Mouse (Mus musculus) MEL (cell line): ENCODE data around the gene Il31. TPM values are rescaled to one million over a fixed set of nuclear protein-coding genes. Genes with fewer than 3 reads are reported as not detected.

Source experiments
- DNase-seq: peaks from one replicate; pipeline ENCODE4 v3.0.0; 2011; ENCODE audit warnings: low read depth, low spot score
- H3K27ac ChIP-seq: 2 replicates; pipeline ENCODE4 v1.5.1; 2012; ENCODE audit warnings: low read depth, mild to moderate bottlenecking, control low read depth, low read length, moderate library complexity; ENCODE audit not compliant: control insufficient read depth
- H3K27me3 ChIP-seq, 2 experiments: fragments of 150-350 bp in 1 of 2; sonication (generic) in 1 of 2; 2 replicates each; pipeline ENCODE4 v1.6.1; 2012; ENCODE audit warnings: low read length in 2 of 2, mild to moderate bottlenecking in 2 of 2, improper control_type of control experiment in 1 of 2, moderate library complexity in 1 of 2; ENCODE audit not compliant: insufficient read depth in 2 of 2, control insufficient read depth in 1 of 2
- H3K36me3 ChIP-seq, 2 experiments: 2 replicates each; pipeline ENCODE4 v1.6.1; 2012 to 2014; ENCODE audit warnings: low read length in 2 of 2, improper control_type of control experiment in 1 of 2, inconsistent platforms in 1 of 2, mild to moderate bottlenecking in 1 of 2; ENCODE audit not compliant: insufficient read depth in 2 of 2, control insufficient read depth in 1 of 2
- H3K4me1 ChIP-seq, 2 experiments: fragments of 150-350 bp in 1 of 2; sonication (generic) in 1 of 2; 2 replicates each; pipeline ENCODE4 v1.6.1; 2012; ENCODE audit warnings: low read length in 2 of 2, improper control_type of control experiment in 1 of 2, mild to moderate bottlenecking in 1 of 2; ENCODE audit not compliant: insufficient read depth in 2 of 2, control insufficient read depth in 1 of 2
- H3K4me3 ChIP-seq, 2 experiments: fragments of 150-350 bp in 1 of 2; sonication (generic) in 1 of 2; 2 replicates each; pipeline ENCODE4 v1.5.1; 2012; ENCODE audit warnings: low read depth in 2 of 2, low read length in 2 of 2, mild to moderate bottlenecking in 2 of 2, moderate library complexity in 2 of 2, control low read depth in 1 of 2, improper control_type of control experiment in 1 of 2; ENCODE audit not compliant: control insufficient read depth in 1 of 2, insufficient read depth in 1 of 2
- H3K79me2 ChIP-seq: 2 replicates; pipeline ENCODE4 v1.6.1; 2012; ENCODE audit warnings: mild to moderate bottlenecking, low read length, moderate library complexity; ENCODE audit not compliant: control insufficient read depth, poor library complexity, insufficient read depth
- H3K9ac ChIP-seq: 2 replicates; pipeline ENCODE4 v1.6.1; 2012; ENCODE audit warnings: low read depth, mild to moderate bottlenecking, control low read depth, low read length, moderate library complexity; ENCODE audit not compliant: control insufficient read depth, poor library complexity, severe bottlenecking
- H3K9me3 ChIP-seq: fragments of 150-350 bp; sonication (generic); replicated peaks from 2 replicates; pipeline ENCODE4 v1.6.1; 2012; ENCODE audit warnings: mild to moderate bottlenecking, low read length, improper control_type of control experiment, moderate library complexity; ENCODE audit not compliant: insufficient read depth
- BHLHE40 ChIP-seq: IDR thresholded peaks from 2 replicates; pipeline ENCODE4 v1.6.1; 2012; ENCODE audit warnings: low read depth, mild to moderate bottlenecking, inconsistent platforms, low read length, improper control_type of control experiment, borderline replicate concordance
- E2F4 ChIP-seq: IDR thresholded peaks from 2 replicates; pipeline ENCODE4 v1.6.1; 2011; ENCODE audit warnings: low read depth, low read length, improper control_type of control experiment, borderline replicate concordance
- GATA1 ChIP-seq: IDR thresholded peaks from 2 replicates; pipeline ENCODE4 v1.6.1; 2011; ENCODE audit warnings: low read depth, low read length, improper control_type of control experiment
- JUND ChIP-seq: IDR thresholded peaks from 2 replicates; pipeline ENCODE4 v1.6.1; 2011; ENCODE audit warnings: low read depth, mild to moderate bottlenecking, improper control_type of control experiment, low read length
- MAZ ChIP-seq: IDR thresholded peaks from 2 replicates; pipeline ENCODE4 v1.6.1; 2012; ENCODE audit warnings: low read depth, mild to moderate bottlenecking, inconsistent platforms, low read length, improper control_type of control experiment
- NELFE ChIP-seq: IDR thresholded peaks from 2 replicates; pipeline ENCODE4 v1.6.1; 2011; ENCODE audit warnings: low read depth, low read length, improper control_type of control experiment
- POLR2A ChIP-seq, 2 experiments: IDR thresholded peaks; 2 replicates each; pipeline ENCODE4 v1.6.1; 2011 to 2012; ENCODE audit warnings: low read length in 2 of 2, mild to moderate bottlenecking in 2 of 2, control low read depth in 1 of 2, improper control_type of control experiment in 1 of 2, low read depth in 1 of 2, moderate library complexity in 1 of 2; ENCODE audit not compliant: control insufficient read depth in 1 of 2, insufficient read depth in 1 of 2, poor library complexity in 1 of 2
- POLR2AphosphoS2 ChIP-seq: IDR thresholded peaks from 2 replicates; pipeline ENCODE4 v1.6.1; 2011; ENCODE audit warnings: low read length, improper control_type of control experiment
- USF2 ChIP-seq, 2 experiments: IDR thresholded peaks; 2 replicates each; pipeline ENCODE4 v1.6.1; 2011 to 2012; ENCODE audit warnings: improper control_type of control experiment in 2 of 2, low read length in 2 of 2, borderline replicate concordance in 1 of 2, inconsistent platforms in 1 of 2, low read depth in 1 of 2, mild to moderate bottlenecking in 1 of 2; ENCODE audit not compliant: insufficient read depth in 1 of 2
- ZC3H11A ChIP-seq: IDR thresholded peaks from 2 replicates; pipeline ENCODE4 v1.6.1; 2012; ENCODE audit warnings: low read depth, mild to moderate bottlenecking, inconsistent platforms, low read length, improper control_type of control experiment
- ZMIZ1 ChIP-seq: IDR thresholded peaks from 2 replicates; pipeline ENCODE4 v1.6.1; 2012; ENCODE audit warnings: low read depth, mild to moderate bottlenecking, inconsistent platforms, low read length, improper control_type of control experiment, moderate library complexity
- ZNF384 ChIP-seq: IDR thresholded peaks from 2 replicates; pipeline ENCODE4 v1.6.1; 2012; ENCODE audit warnings: low read depth, mild to moderate bottlenecking, inconsistent platforms, low read length, improper control_type of control experiment
- polyA plus RNA-seq, 2 experiments: library from polyadenylated mRNA; stranded (reverse) in 1 of 2; unstranded in 1 of 2; fragments of >175 nt in 1 of 2; fragments of >200 nt in 1 of 2; gene quantifications; 2 replicates each; pipeline versions ENCODE4 v1.2.1 to v1.2.4; 2012; ENCODE audit warnings: low replicate concordance in 2 of 2, low read depth in 1 of 2; ENCODE audit not compliant: insufficient read length in 2 of 2, insufficient read depth in 1 of 2, missing spikeins in 1 of 2
- total RNA-seq: library from RNA; depleted of rRNA; stranded (reverse); fragments of 300-350 nt; gene quantifications from 2 replicates; pipeline ENCODE4 v1.2.3, GENCODE M21; 2012

Gene Il31
- total and polyA plus RNA-seq, 3 experiments: not detected

DNA sequence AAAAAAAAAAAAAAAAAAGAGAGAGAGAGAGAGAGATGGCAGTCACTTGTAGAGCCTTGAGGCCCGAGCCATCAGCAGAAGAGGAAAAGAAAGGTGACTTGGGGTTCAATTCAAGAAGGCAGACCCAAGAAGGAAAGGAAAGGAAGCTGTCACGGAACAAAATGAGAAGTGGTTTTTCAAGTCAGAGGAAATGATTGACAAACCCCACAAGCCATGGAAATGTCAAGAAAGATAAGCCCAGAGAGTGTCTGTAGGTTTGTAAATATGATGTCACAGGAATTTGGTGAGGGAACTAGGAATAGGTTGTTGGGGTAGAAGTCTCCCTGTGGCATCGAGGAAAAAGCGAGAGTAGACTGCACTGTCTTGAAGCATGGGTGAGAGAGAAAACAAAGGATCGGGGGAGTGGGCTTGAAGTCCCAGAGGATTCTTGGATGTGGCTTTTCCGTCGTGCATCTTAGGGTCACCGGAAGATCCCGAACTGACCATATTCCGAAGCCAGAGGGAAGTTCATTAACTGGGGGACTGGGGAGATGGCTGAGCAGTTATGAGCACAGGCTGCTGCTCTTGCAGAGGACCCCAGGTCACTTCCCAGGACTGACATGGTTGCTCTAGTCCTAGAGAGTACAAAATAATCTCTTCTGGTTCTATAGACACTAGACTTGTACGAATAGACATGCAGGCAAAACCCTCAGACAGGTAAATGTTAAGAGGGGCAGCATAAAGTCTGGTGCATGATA lies 1.5 kb downstream of the Il31 start:
- Histone ChIP-seq H3K36me3 (no peaks in the 10 kb centered on the region), H3K79me2 (no peaks in the 10 kb centered on the region), H3K9me3 (no peaks in the 10 kb centered on the region), H3K4me1 (no peaks in the 10 kb centered on the region; a peak in 1 of 4 replicates), H3K27me3 (peaks cover 0 to 3% of the 10 kb centered on the region in 2 experiments; a peak in 3 of 4 replicates), H3K9ac (no peak overlapping the region), H3K4me3 (no peak overlapping the region), H3K27ac (no peak overlapping the region)
- TF ChIP-seq GATA1 (no peak), ZNF384 (0 out of 2 replicates have a peak, but pooled peaks have one; percentile 18), NELFE (no peak)
- DNase-seq: peak; percentile 30

GRCm38 (mm10) chr5:123473817-123474216 lies 15.5 kb downstream of the Il31 start:
- H3K4me1 ChIP-seq: no peaks in the 10 kb centered on the region
- no peaks in the 10 kb centered on the region for H3K9me3 ChIP-seq
- TF ChIP-seq POLR2AphosphoS2 (no peak), POLR2A (IDR thresholded peaks at IDR 0.05; ENCODE audit: control insufficient read depth in 1 of 2, insufficient read depth in 1 of 2, low read depth in 1 of 2, low read length in 2 of 2, poor library complexity in 1 of 2) (no peak)
- no peak overlapping the region for H3K4me3 ChIP-seq
- no peaks in the 10 kb centered on the region; a peak in 3 of 4 replicates for H3K27me3 ChIP-seq
- no peak for DNase-seq
- H3K27ac ChIP-seq: no peak overlapping the region
- H3K9ac ChIP-seq: no peak overlapping the region
- no peaks in the 10 kb centered on the region for H3K36me3 ChIP-seq
- H3K79me2 ChIP-seq: no peaks in the 10 kb centered on the region

- no peaks in the 10 kb centered on the region for H3K79me2 ChIP-seq
- no peak for TF ChIP-seq E2F4
- TF ChIP-seq JUND: no peak
- no peak for TF ChIP-seq MAZ
- no peak for TF ChIP-seq BHLHE40
- no peak for TF ChIP-seq ZC3H11A
- no peak for TF ChIP-seq ZMIZ1
- TF ChIP-seq USF2 (IDR thresholded peaks at IDR 0.05; ENCODE audit: borderline replicate concordance in 1 of 2, insufficient read depth in 1 of 2, low read depth in 1 of 2, low read length in 2 of 2): no peak
- TF ChIP-seq, all 39 proteins: peak for 0
- DNase-seq: no peak
- Histone ChIP-seq H3K27ac (no peak overlapping the region), H3K9ac (no peak overlapping the region), H3K27me3 (no peaks in the 10 kb centered on the region; a peak in 1 of 4 replicates), H3K4me3 (no peak overlapping the region), H3K9me3 (no peaks in the 10 kb centered on the region), H3K4me1 (no peaks in the 10 kb centered on the region), H3K36me3 (no peaks in the 10 kb centered on the region)
Measured at GRCm38 (mm10) chr5:123470784-123471400, 18.4 kb downstream of the Il31 start.
